In genomic region chr6:134320379-134320932, GRCm38 (mm10) we compare ENCODE assay signal across 18 mouse cellular contexts.
DNase-seq lines count a peak whose midpoint lies in the region; ATAC-seq and TF ChIP-seq lines count a peak whose summit lies in the region.
"Had no signal": no experiment of that assay in that cellular context is flagged by ENCODE, and none has a peak within 500 bp of the region (broad histone marks: within the 10 kb centered on the region; RNA-seq: fewer than 3 reads in every experiment).

No protein-coding gene starts in this region.

- no peaks in the 10 kb centered on the region for H3K4me1 ChIP-seq in forebrain, embryonic 16.5 days (replicated peaks; ENCODE audit: control insufficient read depth, insufficient read depth, low read length)
- H3K4me1 ChIP-seq in forebrain, embryonic 12.5 days = no peaks in the 10 kb centered on the region
- H3K4me1 ChIP-seq in liver, adult 2 months (ENCODE audit: control insufficient read depth, insufficient read depth, low read length) = no peaks in the 10 kb centered on the region
- no peaks in the 10 kb centered on the region for H3K4me1 ChIP-seq in liver, embryonic 12.5 days
- H3K4me1 ChIP-seq: hindbrain, embryonic 13.5 days; limb, embryonic 15.5 days; midbrain, embryonic 13.5 days; neural tube, embryonic 12.5 days had no signal

- no peaks in the 10 kb centered on the region for H3K79me2 ChIP-seq in liver, adult 2 months (ENCODE audit: control insufficient read depth, insufficient read depth, low read length)

- H3K4me2 ChIP-seq in forebrain, embryonic 16.5 days (ENCODE audit: low read length) = no peak overlapping the region
- no peak overlapping the region for H3K4me2 ChIP-seq in forebrain, embryonic 12.5 days
- H3K4me2 ChIP-seq in liver, embryonic 12.5 days = no peak overlapping the region
- H3K4me2 ChIP-seq: hindbrain, embryonic 13.5 days; limb, embryonic 15.5 days; midbrain, embryonic 13.5 days; neural tube, embryonic 12.5 days had no signal

- no peak overlapping the region for H3K9ac ChIP-seq in forebrain, embryonic 16.5 days (replicated peaks; ENCODE audit: low read depth, low read length)
- H3K9ac ChIP-seq in forebrain, embryonic 12.5 days = no peak overlapping the region
- H3K9ac ChIP-seq in liver, adult 2 months (ENCODE audit: low read depth, low read length) = no peak overlapping the region
- no peak overlapping the region for H3K9ac ChIP-seq in liver, embryonic 12.5 days
- H3K9ac ChIP-seq: hindbrain, embryonic 13.5 days; limb, embryonic 15.5 days; midbrain, embryonic 13.5 days; neural tube, embryonic 12.5 days had no signal

- no peaks in the 10 kb centered on the region for H3K9me3 ChIP-seq in forebrain, embryonic 16.5 days (ENCODE audit: control insufficient read depth, low read length)
- H3K9me3 ChIP-seq in forebrain, embryonic 12.5 days = no peaks in the 10 kb centered on the region
- no peaks in the 10 kb centered on the region for H3K9me3 ChIP-seq in liver, embryonic 12.5 days (replicated peaks)
- H3K9me3 ChIP-seq: hindbrain, embryonic 13.5 days; limb, embryonic 15.5 days; midbrain, embryonic 13.5 days; neural tube, embryonic 12.5 days had no signal

- no peak overlapping the region for H3K27ac ChIP-seq in forebrain, embryonic 16.5 days (ENCODE audit: low read length)
- H3K27ac ChIP-seq in forebrain, embryonic 12.5 days = no peak overlapping the region
- no peak overlapping the region for H3K27ac ChIP-seq in liver, adult 2 months (replicated peaks; ENCODE audit: insufficient read depth, low read depth, low read length)
- H3K27ac ChIP-seq in liver, embryonic 12.5 days = no peak overlapping the region
- H3K27ac ChIP-seq: hindbrain, embryonic 13.5 days; limb, embryonic 15.5 days; midbrain, embryonic 13.5 days; neural tube, embryonic 12.5 days had no signal

- ATAC-seq in forebrain, embryonic 16.5 days = peak; percentile 79
- no peak for ATAC-seq in forebrain, embryonic 12.5 days (ENCODE audit: low FRiP score)
- no peak for ATAC-seq in liver, embryonic 12.5 days
- ATAC-seq in megakaryocyte-erythroid progenitor cell, adult 5-6 weeks (replicated peaks; ENCODE audit: low FRiP score, low TSS enrichment, poor library complexity, severe bottlenecking) = no peak
- ATAC-seq: midbrain, embryonic 13.5 days had no signal

- peak; percentile 26; the same call in 1 of the 2 replicates for TF ChIP-seq CTCF in liver, adult 2 months (IDR thresholded peaks at IDR 0.05; ENCODE audit: low read depth, low read length)

- no peak for DNase-seq in liver, adult 2 months (ENCODE audit: extremely low read depth, low read depth, low spot score)
- peak; percentile 47 for DNase-seq in brain, adult 2 months (ENCODE audit: low read depth, low spot score)
- peak; percentile 11 for DNase-seq in splenic B cell, adult 2 months (ENCODE audit: low read depth, low spot score)
- no peak for DNase-seq in adrenal gland, postnatal 36 days
- DNase-seq: adrenal gland, postnatal 14 days; cerebellum, adult 8-10 months; gastrocnemius, postnatal 14 days; kidney, adult 8-10 months; thymus, adult 18-20 months had no signal

- H3K36me3 ChIP-seq in forebrain, embryonic 16.5 days (ENCODE audit: control insufficient read depth, insufficient read depth) = no peaks in the 10 kb centered on the region
- H3K36me3 ChIP-seq in forebrain, embryonic 12.5 days (replicated peaks) = no peaks in the 10 kb centered on the region
- H3K36me3 ChIP-seq in liver, adult 2 months (ENCODE audit: control insufficient read depth, insufficient read depth, low read length) = no peaks in the 10 kb centered on the region
- H3K36me3 ChIP-seq in liver, embryonic 12.5 days = no peaks in the 10 kb centered on the region
- H3K36me3 ChIP-seq in splenic B cell, adult 2 months (ENCODE audit: control insufficient read depth, insufficient read depth, low read length, poor library complexity, severe bottlenecking) = no peaks in the 10 kb centered on the region
- H3K36me3 ChIP-seq: hindbrain, embryonic 13.5 days; limb, embryonic 15.5 days; midbrain, embryonic 13.5 days; neural tube, embryonic 12.5 days had no signal

- H3K4me3 ChIP-seq in forebrain, embryonic 16.5 days (replicated peaks; ENCODE audit: low read length) = no peak overlapping the region
- no peak overlapping the region for H3K4me3 ChIP-seq in forebrain, embryonic 12.5 days (replicated peaks)
- no peak overlapping the region for H3K4me3 ChIP-seq in liver, adult 2 months (ENCODE audit: insufficient read depth, low read depth, low read length)
- no peak overlapping the region for H3K4me3 ChIP-seq in liver, embryonic 12.5 days
- H3K4me3 ChIP-seq: erythroblast, embryonic 14.5 days; hindbrain, embryonic 13.5 days; limb, embryonic 15.5 days; midbrain, embryonic 13.5 days; neural tube, embryonic 12.5 days had no signal

- H3K27me3 ChIP-seq in forebrain, embryonic 16.5 days (replicated peaks; ENCODE audit: control insufficient read depth, insufficient read depth, low read length) = no peaks in the 10 kb centered on the region
- no peaks in the 10 kb centered on the region for H3K27me3 ChIP-seq in forebrain, embryonic 12.5 days
- H3K27me3 ChIP-seq in liver, adult 2 months (ENCODE audit: control insufficient read depth, insufficient read depth, low read length) = no peaks in the 10 kb centered on the region
- H3K27me3 ChIP-seq in liver, embryonic 12.5 days (replicated peaks) = no peaks in the 10 kb centered on the region
- no peaks in the 10 kb centered on the region for H3K27me3 ChIP-seq in splenic B cell, adult 2 months (ENCODE audit: control insufficient read depth, insufficient read depth, low read length, poor library complexity, severe bottlenecking)
- H3K27me3 ChIP-seq: hindbrain, embryonic 13.5 days; limb, embryonic 15.5 days; midbrain, embryonic 13.5 days; neural tube, embryonic 12.5 days had no signal

- 84% methylated on average over 7 of the region's 7 CpGs for WGBS in forebrain, embryonic 16.5 days
- WGBS in forebrain, embryonic 12.5 days = 91% methylated on average over 7 of the region's 7 CpGs
- 90% methylated on average over 7 of the region's 7 CpGs for WGBS in liver, adult 2 months
- WGBS in liver, embryonic 12.5 days (ENCODE audit: insufficient replicate concordance) = 71% methylated on average over 7 of the region's 7 CpGs

- no peak for TF ChIP-seq POLR2A in liver, adult 2 months (IDR thresholded peaks at IDR 0.05; ENCODE audit: extremely low read depth, insufficient read depth, low read length)

Comparison
In these comparisons a context has a peak if more than half of its experiments do, and no peak if none do; other contexts are left out.
1. DNase-seq: peak in brain, adult 2 months (single experiment) and splenic B cell, adult 2 months (single experiment); none in liver, adult 2 months (single experiment) and adrenal gland, postnatal 36 days (0 of 2).